Mouse (Mus musculus) lung, embryonic 15.5 days (tissue): ENCODE data around the gene Rpp21. TPM values are rescaled to one million over a fixed set of nuclear protein-coding genes. Genes with fewer than 3 reads are reported as not detected.
A peak's percentile ranks its signal among the peaks of the same experiment; 100 is the strongest.

Experiments
- ATAC-seq: fragments of 200-750 bp; cut with Nextera tagmentation; 2 replicates; pipeline ENCODE4 v1.8.0; 2017; ENCODE audit warnings: moderate number of reproducible peaks, borderline replicate concordance; ENCODE audit not compliant: low FRiP score, low TSS enrichment; ENCODE audit errors: extremely low read depth
- H3K27ac ChIP-seq: fragments of 300-500 bp; sonication (generic); 2 replicates; pipeline ENCODE4 v1.5.1; 2015; ENCODE audit warnings: moderate library complexity, mild to moderate bottlenecking, inconsistent platforms
- H3K27me3 ChIP-seq: fragments of 300-500 bp; sonication (generic); 2 replicates; pipeline ENCODE4 v1.6.1; 2015; ENCODE audit warnings: inconsistent platforms
- H3K36me3 ChIP-seq: fragments of 300-500 bp; sonication (generic); 2 replicates; pipeline ENCODE4 v1.6.1; 2015; ENCODE audit warnings: inconsistent platforms
- H3K4me1 ChIP-seq: fragments of 300-500 bp; sonication (generic); 2 replicates; pipeline ENCODE4 v1.6.1; 2015; ENCODE audit warnings: inconsistent platforms
- H3K4me2 ChIP-seq: fragments of 300-500 bp; sonication (generic); 2 replicates; pipeline ENCODE4 v1.6.1; 2015; ENCODE audit warnings: inconsistent platforms, mild to moderate bottlenecking, moderate library complexity
- H3K4me3 ChIP-seq: fragments of 300-500 bp; sonication (generic); 2 replicates; pipeline ENCODE4 v1.5.1; 2015; ENCODE audit warnings: mild to moderate bottlenecking, inconsistent platforms
- H3K9ac ChIP-seq: fragments of 300-500 bp; sonication (generic); 2 replicates; pipeline ENCODE4 v1.6.1; 2015; ENCODE audit warnings: inconsistent platforms
- H3K9me3 ChIP-seq: fragments of 300-500 bp; sonication (generic); 2 replicates; pipeline ENCODE4 v1.6.1; 2016; ENCODE audit warnings: inconsistent platforms
- WGBS: fragments of 180-500 bp; shearing (Covaris S2); methylation state at CpG from one replicate; pipeline ENCODE4 v1.1.7; 2015; 5-methylcytosine and 5-hydroxymethylcytosine counted together
- polyA plus RNA-seq: library from polyadenylated mRNA; unstranded; fragments of >200 nt; fragmentation: Nextera tagmentation; extraction: Ambion mirVana; gene quantifications from 2 replicates; pipeline ENCODE4 v1.2.1, GENCODE M21; 2015

Gene Rpp21
- polyA plus RNA-seq, 1 experiment from 2014 or later = 177 TPM

DNA sequence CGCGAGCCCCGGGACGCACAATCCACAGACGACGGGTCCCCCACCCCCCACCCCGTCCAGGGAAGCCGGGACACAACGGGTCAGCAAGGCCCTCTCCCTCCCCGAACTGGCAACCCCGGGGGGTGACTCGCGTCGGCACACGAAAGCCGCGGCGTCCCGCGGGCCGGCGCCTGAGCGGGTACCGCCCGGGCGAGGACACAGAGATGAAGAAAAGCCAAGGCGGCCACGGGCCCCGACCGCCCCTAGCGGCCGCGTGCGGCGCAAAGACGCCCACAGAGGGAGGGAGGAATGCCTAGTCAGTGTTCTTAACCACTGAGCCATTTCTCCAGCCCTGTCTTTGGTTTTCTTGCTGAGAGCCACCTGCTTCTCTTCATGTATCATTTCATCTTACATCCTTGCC is 26.6 kb downstream of the Rpp21 start:
- Histone ChIP-seq H3K27me3 (peaks cover 24% of the 10 kb centered on the region), H3K27ac (no peak overlapping the region), H3K9me3 (no peaks in the 10 kb centered on the region), H3K4me2 (no peak overlapping the region), H3K36me3 (no peaks in the 10 kb centered on the region), H3K9ac (no peak overlapping the region), H3K4me1 (no peaks in the 10 kb centered on the region), H3K4me3 (no peak overlapping the region)
- 9% methylated on average over 36 of the region's 36 CpGs for WGBS
- no peak for ATAC-seq

DNA sequence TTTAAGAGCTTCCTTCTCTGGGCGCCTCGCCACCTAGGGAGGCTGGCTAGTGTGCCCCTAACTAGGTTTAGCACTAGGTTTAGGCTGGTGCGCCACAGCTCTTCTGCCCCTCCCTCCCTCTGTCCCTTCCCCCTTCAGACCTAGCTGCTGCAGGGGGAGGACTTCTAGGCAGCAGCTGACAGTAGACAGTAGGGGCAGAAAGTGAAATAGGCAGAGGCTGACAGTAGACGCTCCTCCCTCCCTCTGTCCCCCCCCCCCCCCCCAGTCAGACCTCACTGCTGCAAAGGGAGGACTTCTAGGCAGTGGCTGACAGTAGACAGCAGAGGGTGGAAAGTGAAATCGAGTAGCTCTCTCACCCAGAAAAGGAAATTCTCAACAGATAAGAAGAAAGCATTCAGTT is 28.8 kb downstream of the Rpp21 start:
- no peak overlapping the region for H3K4me3 ChIP-seq
- H3K9me3 ChIP-seq = no peaks in the 10 kb centered on the region
- H3K9ac ChIP-seq = no peak overlapping the region
- H3K27ac ChIP-seq = no peak overlapping the region
- peaks cover 39% of the 10 kb centered on the region for H3K27me3 ChIP-seq
- peaks cover 6% of the 10 kb centered on the region; the same call in 1 of the 2 replicates for H3K4me1 ChIP-seq
- H3K36me3 ChIP-seq = no peaks in the 10 kb centered on the region
- ATAC-seq = no peak
- WGBS = 7% methylated on average over 5 of the region's 5 CpGs
- H3K4me2 ChIP-seq = no peak overlapping the region

DNA sequence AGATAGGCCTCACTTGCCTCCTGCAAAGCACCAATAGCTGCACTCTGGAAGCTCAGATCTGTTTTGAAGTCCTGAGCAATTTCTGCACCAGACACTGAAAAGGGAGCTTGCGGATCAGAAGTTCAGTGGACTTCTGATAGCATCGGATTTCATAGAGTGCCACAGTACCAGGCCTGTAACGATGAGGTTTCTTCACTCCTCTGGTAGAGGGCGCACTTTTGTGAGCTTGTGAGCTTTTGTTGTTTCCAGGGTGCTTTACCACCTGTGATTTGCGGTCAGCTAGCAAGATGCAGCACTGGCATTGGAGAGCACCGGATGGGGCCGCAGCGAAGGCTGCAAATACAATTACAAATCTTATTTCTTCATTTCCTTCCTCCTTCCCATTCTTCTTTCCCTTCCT is 30.9 kb downstream of the Rpp21 start:
- WGBS = 20% methylated on average over 8 of the region's 8 CpGs
- Histone ChIP-seq H3K27ac (no peak overlapping the region), H3K4me2 (no peak overlapping the region), H3K4me1 (peaks cover 6% of the 10 kb centered on the region; the same call in 1 of the 2 replicates), H3K9me3 (no peaks in the 10 kb centered on the region), H3K27me3 (peaks cover 35% of the 10 kb centered on the region), H3K36me3 (no peaks in the 10 kb centered on the region), H3K9ac (no peak overlapping the region), H3K4me3 (no peak overlapping the region)
- no peak for ATAC-seq

DNA sequence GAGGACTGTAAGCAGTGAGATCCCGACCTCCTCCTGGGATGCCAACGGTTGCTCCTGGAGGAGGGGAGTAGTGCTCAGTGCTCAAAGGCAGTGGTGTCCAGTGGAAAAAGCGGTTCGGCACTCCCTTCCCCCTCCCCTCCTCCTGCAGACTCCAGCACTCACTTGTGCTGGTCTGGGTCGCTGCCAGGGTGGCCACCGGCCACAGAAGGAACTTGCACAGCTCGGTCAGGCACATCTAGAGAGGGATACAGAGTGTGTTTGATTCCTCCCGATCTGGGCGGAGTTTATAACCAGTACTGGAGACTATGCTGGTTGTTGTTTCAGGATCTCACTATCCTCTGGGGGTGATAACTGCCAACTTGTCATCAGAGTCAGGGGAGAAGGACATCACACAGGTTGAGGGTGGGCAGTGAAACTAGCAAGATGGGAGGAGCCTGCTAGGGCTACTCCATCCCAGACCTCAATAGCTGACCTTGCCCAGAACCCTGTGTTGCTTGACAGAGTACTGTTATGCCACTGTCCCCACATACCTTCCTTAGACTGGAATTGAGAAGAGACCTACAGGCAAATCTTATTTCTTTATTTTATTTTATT is 32.5 kb downstream of the Rpp21 start:
- H3K9ac ChIP-seq = no peak overlapping the region
- 8% methylated on average over 9 of the region's 9 CpGs for WGBS
- no peaks in the 10 kb centered on the region for H3K36me3 ChIP-seq
- ATAC-seq = peak; percentile 11; the same call in 1 of the 2 replicates
- no peak overlapping the region for H3K27ac ChIP-seq
- peaks cover 39% of the 10 kb centered on the region for H3K27me3 ChIP-seq
- no peak overlapping the region for H3K4me3 ChIP-seq
- peak overlapping the region; percentile 21 for H3K4me2 ChIP-seq
- H3K9me3 ChIP-seq = no peaks in the 10 kb centered on the region
- peaks cover 6% of the 10 kb centered on the region; the same call in 1 of the 2 replicates for H3K4me1 ChIP-seq

DNA sequence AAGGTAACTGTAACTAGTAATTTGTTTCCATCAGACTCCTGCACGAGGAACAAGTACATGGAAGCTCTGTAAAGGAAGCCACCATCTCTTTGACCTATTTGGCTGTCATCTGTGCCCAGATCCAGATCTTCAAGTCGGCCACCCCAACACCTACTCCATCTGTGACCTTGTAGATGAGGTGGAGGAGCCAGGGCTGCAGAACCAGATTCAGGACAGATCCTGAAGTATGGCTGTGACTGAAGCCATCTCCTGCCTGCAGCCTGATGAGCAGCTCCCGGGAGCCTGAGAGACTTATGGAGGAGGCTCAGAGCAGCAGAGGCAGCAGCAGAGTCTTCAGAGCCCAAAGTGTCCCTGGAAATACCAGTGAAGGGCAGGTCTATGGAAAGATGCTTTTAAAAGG is 33.4 kb downstream of the Rpp21 start:
- no peak overlapping the region for H3K9ac ChIP-seq
- H3K27ac ChIP-seq = no peak overlapping the region
- no peaks in the 10 kb centered on the region for H3K9me3 ChIP-seq
- WGBS = 49% methylated on average over 3 of the region's 3 CpGs
- H3K4me1 ChIP-seq = peaks cover 6% of the 10 kb centered on the region; the same call in 1 of the 2 replicates
- no peaks in the 10 kb centered on the region for H3K36me3 ChIP-seq
- H3K4me3 ChIP-seq = no peak overlapping the region
- no peak for ATAC-seq
- H3K27me3 ChIP-seq = peaks cover 39% of the 10 kb centered on the region
- H3K4me2 ChIP-seq = no peak overlapping the region

DNA sequence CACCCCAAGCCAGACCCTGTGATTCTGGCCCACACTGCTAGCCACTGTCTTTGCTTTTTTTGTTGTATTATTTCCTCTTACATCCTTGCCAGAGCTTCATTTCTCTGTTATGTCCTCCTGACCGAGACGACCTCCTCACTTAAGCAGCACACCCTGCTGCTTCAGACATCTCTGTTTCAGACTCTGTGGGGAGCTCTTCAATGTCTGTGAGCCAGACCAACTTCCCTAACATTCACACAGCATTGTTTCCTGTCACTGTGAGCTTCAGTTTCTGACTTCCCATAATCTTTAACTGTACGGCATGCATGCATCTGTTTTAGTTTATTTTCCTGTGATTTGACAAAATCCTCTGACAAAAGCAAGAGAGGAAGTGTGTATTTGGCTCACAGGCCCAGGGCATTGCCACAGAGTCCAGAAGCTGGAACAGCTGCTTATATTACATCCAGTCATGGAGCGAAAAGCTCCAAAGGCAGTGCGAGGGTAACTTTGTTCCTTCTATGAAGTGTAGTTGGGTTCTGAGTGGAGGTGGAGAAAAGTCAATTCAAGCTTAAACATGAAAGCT is 39.2 kb downstream of the Rpp21 start:
- Histone ChIP-seq H3K4me2 (no peak overlapping the region), H3K4me3 (no peak overlapping the region), H3K27ac (no peak overlapping the region), H3K4me1 (0 out of 2 replicates have a peak, but pooled peaks cover 3% of the 10 kb centered on the region), H3K27me3 (peaks cover 57% of the 10 kb centered on the region), H3K9me3 (no peaks in the 10 kb centered on the region), H3K9ac (no peak overlapping the region), H3K36me3 (no peaks in the 10 kb centered on the region)
- WGBS = 61% methylated on average over 5 of the region's 5 CpGs
- ATAC-seq = no peak

- Histone ChIP-seq H3K4me3 (no peak overlapping the region), H3K9me3 (no peaks in the 10 kb centered on the region)
Measured at GRCm38 (mm10) chr17:36215586-36215985, 42.3 kb downstream of the Rpp21 start.

DNA sequence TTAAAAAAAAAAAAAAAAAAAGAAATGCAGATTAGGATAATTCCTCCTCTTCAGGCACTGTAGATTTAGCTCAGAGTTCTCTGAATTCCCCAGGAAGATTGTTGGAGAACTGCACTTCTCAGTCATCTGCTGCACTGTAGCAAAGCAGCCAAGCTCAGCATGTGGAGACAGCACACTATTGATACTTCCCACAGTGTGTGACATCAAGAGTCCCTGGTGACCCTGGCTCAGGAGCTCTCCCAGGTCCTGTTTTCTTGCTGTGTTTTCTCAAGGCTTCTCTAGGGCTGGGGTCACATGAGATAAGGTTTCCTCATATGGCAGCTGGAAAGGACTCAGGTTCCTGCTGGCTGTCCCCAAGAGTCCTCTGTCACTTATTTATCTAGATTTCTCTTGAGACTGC is 51.0 kb downstream of the Rpp21 start:
- Histone ChIP-seq H3K36me3 (no peaks in the 10 kb centered on the region), H3K4me2 (no peak overlapping the region), H3K9ac (no peak overlapping the region), H3K9me3 (no peaks in the 10 kb centered on the region), H3K4me3 (no peak overlapping the region), H3K27ac (no peak overlapping the region), H3K27me3 (peaks cover 38% of the 10 kb centered on the region), H3K4me1 (0 out of 2 replicates have a peak, but pooled peaks cover 4% of the 10 kb centered on the region)
- ATAC-seq = no peak

More at GRCm38 (mm10) chr17:36215586-36215985, 42.3 kb downstream of the Rpp21 start:
- WGBS = 3% methylated on average over 20 of the region's 20 CpGs
- H3K36me3 ChIP-seq = no peaks in the 10 kb centered on the region
- peaks cover 49% of the 10 kb centered on the region for H3K27me3 ChIP-seq
- 0 out of 2 replicates have a peak, but pooled peaks cover 3% of the 10 kb centered on the region for H3K4me1 ChIP-seq
- H3K4me2 ChIP-seq = peak overlapping the region; percentile 39
- ATAC-seq = no peak
- H3K9ac ChIP-seq = no peak overlapping the region
- H3K27ac ChIP-seq = no peak overlapping the region

DNA sequence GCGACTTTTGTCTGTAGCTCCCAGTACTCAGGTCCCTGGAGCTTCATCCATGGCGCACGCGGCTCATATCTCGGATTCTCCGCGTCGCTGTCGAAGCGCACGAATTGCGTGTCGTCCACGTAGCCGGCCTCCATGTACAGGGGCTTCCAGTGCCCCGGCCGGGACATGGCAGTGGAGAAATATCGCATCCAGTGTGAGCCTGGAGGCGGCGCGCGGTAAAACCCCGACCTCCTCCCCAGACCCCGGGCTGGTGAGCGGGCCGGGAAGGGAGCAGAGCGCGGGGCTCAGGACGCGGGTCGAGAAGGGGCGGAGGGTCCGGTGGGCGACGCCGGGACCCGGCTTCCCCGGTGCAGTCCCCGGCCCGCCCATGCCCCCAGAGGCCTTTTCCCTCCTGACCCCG is 52.0 kb downstream of the Rpp21 start:
- Histone ChIP-seq H3K4me1 (0 out of 2 replicates have a peak, but pooled peaks cover 4% of the 10 kb centered on the region), H3K4me2 (peak overlapping the region; percentile 86), H3K9me3 (no peaks in the 10 kb centered on the region), H3K36me3 (no peaks in the 10 kb centered on the region), H3K4me3 (peak overlapping the region; percentile 45), H3K27me3 (peaks cover 38% of the 10 kb centered on the region), H3K9ac (peak overlapping the region; percentile 31), H3K27ac (no peak overlapping the region)
- ATAC-seq = no peak
- WGBS = under 1% methylated on average over 41 of the region's 41 CpGs

Other genes with a start within 250 kb of the Rpp21 start
- 2.2 and 3.2 TPM in 2 replicates for gene H2-T24, start 237.5 kb downstream of the Rpp21 start, polyA plus RNA-seq
- 6.1 and 8.4 TPM in 2 replicates for gene H2-T23, start 225.2 kb downstream of the Rpp21 start, polyA plus RNA-seq
- 16.1 and 18.4 TPM in 2 replicates for gene H2-T22, start 215.3 kb downstream of the Rpp21 start, polyA plus RNA-seq
- not detected in 2 replicates for gene Gm6034, start 215.1 kb downstream of the Rpp21 start, polyA plus RNA-seq
- not detected in 2 replicates for gene Gm11127, start 199.7 kb downstream of the Rpp21 start, polyA plus RNA-seq
- not detected in 2 replicates for gene Gm19684, start 136.4 kb downstream of the Rpp21 start, polyA plus RNA-seq
- gene Gm7030, start 128.6 kb downstream of the Rpp21 start, polyA plus RNA-seq = 0.19 TPM in 1 of 2 replicates, not detected in the other
- 35.2 and 39.5 TPM in 2 replicates for gene Gm8909, start 89.5 kb downstream of the Rpp21 start, polyA plus RNA-seq
- gene H2-T3, start 67.8 kb downstream of the Rpp21 start, polyA plus RNA-seq = 0.59 and 0.71 TPM in 2 replicates
- gene Trim39, start 14.2 kb upstream of the Rpp21 start, polyA plus RNA-seq = 15.1 and 15.8 TPM in 2 replicates
- 0.17 and 0.19 TPM in 2 replicates for gene H2-M10.2, start 28.4 kb upstream of the Rpp21 start, polyA plus RNA-seq
- not detected in 2 replicates for gene H2-M10.1, start 68.1 kb upstream of the Rpp21 start, polyA plus RNA-seq
- not detected in 2 replicates for gene H2-M10.3, start 110.3 kb upstream of the Rpp21 start, polyA plus RNA-seq
- gene H2-M10.4, start 204.3 kb upstream of the Rpp21 start, polyA plus RNA-seq = not detected in 2 replicates